Mouse (Mus musculus): ENCODE data around the gene Dazap2. TPM values are rescaled to one million over a fixed set of nuclear protein-coding genes. Genes with fewer than 3 reads are reported as not detected.
A peak's percentile ranks its signal among the peaks of the same experiment; 100 is the strongest.
"Not testable (repeated sequence)": the region's sequence is repeated elsewhere in the genome, so short reads cannot be mapped to it uniquely, and the experiment has no call there.

Gene Dazap2
- total RNA-seq, 2 experiments from 2014 or later: 101 to 203 TPM

GRCm38 (mm10) chr15:100601669-100602068, 13.5 kb upstream of the Dazap2 start:
- no peak for ATAC-seq (replicated peaks; ENCODE audit: low FRiP score, poor library complexity, severe bottlenecking)

- ATAC-seq (replicated peaks; ENCODE audit: low FRiP score, poor library complexity, severe bottlenecking): not testable (repeated sequence)
Observed at GRCm38 (mm10) chr15:100606677-100607076, 8.5 kb upstream of the Dazap2 start.

- ATAC-seq (replicated peaks; ENCODE audit: low FRiP score, poor library complexity, severe bottlenecking): no peak
Observed at GRCm38 (mm10) chr15:100611951-100612350, 3.2 kb upstream of the Dazap2 start.

- no peak for ATAC-seq (replicated peaks; ENCODE audit: low FRiP score, poor library complexity, severe bottlenecking)
Observed at GRCm38 (mm10) chr15:100612432-100612831, 2.7 kb upstream of the Dazap2 start.

- ATAC-seq (replicated peaks; ENCODE audit: low FRiP score, poor library complexity, severe bottlenecking): peak; percentile 58
Observed at GRCm38 (mm10) chr15:100613584-100613983, 1.6 kb upstream of the Dazap2 start.

- ATAC-seq (replicated peaks; ENCODE audit: low FRiP score, poor library complexity, severe bottlenecking): peak; percentile 64
Observed at GRCm38 (mm10) chr15:100614218-100614995, 742 bp upstream of the Dazap2 start.

GRCm38 (mm10) chr15:100615825-100616220, 674 bp downstream of the Dazap2 start:
- peak; percentile 55 for ATAC-seq (replicated peaks; ENCODE audit: low FRiP score, poor library complexity, severe bottlenecking)

GRCm38 (mm10) chr15:100616221-100616620, 1.1 kb downstream of the Dazap2 start:
- no peak for ATAC-seq (replicated peaks; ENCODE audit: low FRiP score, poor library complexity, severe bottlenecking)

- no peak for ATAC-seq (replicated peaks; ENCODE audit: low FRiP score, poor library complexity, severe bottlenecking)
Observed at GRCm38 (mm10) chr15:100619200-100619599, 4.1 kb downstream of the Dazap2 start.

GRCm38 (mm10) chr15:100621671-100622070, 6.5 kb downstream of the Dazap2 start:
- not testable (repeated sequence) for ATAC-seq (replicated peaks; ENCODE audit: low FRiP score, poor library complexity, severe bottlenecking)

GRCm38 (mm10) chr15:100622164-100622563, 7.0 kb downstream of the Dazap2 start:
- no peak for ATAC-seq (replicated peaks; ENCODE audit: low FRiP score, poor library complexity, severe bottlenecking)

- no peak for ATAC-seq (replicated peaks; ENCODE audit: low FRiP score, poor library complexity, severe bottlenecking)
Observed at GRCm38 (mm10) chr15:100623754-100624153, 8.6 kb downstream of the Dazap2 start.

GRCm38 (mm10) chr15:100624435-100624834, 9.3 kb downstream of the Dazap2 start:
- ATAC-seq (replicated peaks; ENCODE audit: low FRiP score, poor library complexity, severe bottlenecking): no peak

- ATAC-seq (replicated peaks; ENCODE audit: low FRiP score, poor library complexity, severe bottlenecking): no peak
Observed at GRCm38 (mm10) chr15:100627287-100627686, 12.1 kb downstream of the Dazap2 start.

GRCm38 (mm10) chr15:100627774-100628370, 12.7 kb downstream of the Dazap2 start:
- ATAC-seq (replicated peaks; ENCODE audit: low FRiP score, poor library complexity, severe bottlenecking): no peak

- ATAC-seq (replicated peaks; ENCODE audit: low FRiP score, poor library complexity, severe bottlenecking): no peak
Observed at GRCm38 (mm10) chr15:100628797-100629196, 13.6 kb downstream of the Dazap2 start.

- no peak for ATAC-seq (replicated peaks; ENCODE audit: low FRiP score, poor library complexity, severe bottlenecking)
Observed at GRCm38 (mm10) chr15:100630126-100630525, 15.0 kb downstream of the Dazap2 start.

- ATAC-seq (replicated peaks; ENCODE audit: low FRiP score, poor library complexity, severe bottlenecking): no peak
Observed at GRCm38 (mm10) chr15:100631454-100632170, 16.5 kb downstream of the Dazap2 start.

- no peak for ATAC-seq (replicated peaks; ENCODE audit: low FRiP score, poor library complexity, severe bottlenecking)
Observed at GRCm38 (mm10) chr15:100632323-100632722, 17.2 kb downstream of the Dazap2 start.

- no peak for ATAC-seq (replicated peaks; ENCODE audit: low FRiP score, poor library complexity, severe bottlenecking)
Observed at GRCm38 (mm10) chr15:100633341-100633740, 18.2 kb downstream of the Dazap2 start.

- no peak for ATAC-seq (replicated peaks; ENCODE audit: low FRiP score, poor library complexity, severe bottlenecking)
Observed at GRCm38 (mm10) chr15:100635239-100635638, 20.1 kb downstream of the Dazap2 start.

Measured in erythroid progenitor cell, adult 5-6 weeks (primary cell).